Mouse (Mus musculus) layer of hippocampus, postnatal 14 days (tissue): Measurements from ENCODE around the gene Card6. TPM values are rescaled to one million over a fixed set of nuclear protein-coding genes. Genes with fewer than 3 reads are reported as not detected.

ENCODE experiments used
- DNase-seq, 2 experiments: peaks; one replicate each; pipeline ENCODE4 v3.0.0; 2021 to 2022; ENCODE audit warnings: low spot score in 2 of 2, mixed read lengths in 1 of 2
- total RNA-seq, 2 experiments: library from RNA; stranded (reverse); gene quantifications; 2 replicates each; pipeline ENCODE4 v1.2.3; 2021

The Card6 gene
- total RNA-seq, 2 experiments from 2014 or later = 2.0 to 3.7 TPM

GRCm38 (mm10) chr15:5090131-5090530, 18.2 kb downstream of the Card6 start:
- no peak for DNase-seq

- no peak for DNase-seq
These were observed 19.3 kb downstream of the Card6 start for GRCm38 (mm10) chr15:5088850-5089608.

GRCm38 (mm10) chr15:5086162-5086561, 22.2 kb downstream of the Card6 start:
- DNase-seq = peak in 1 of 2 experiments; percentile 51

- DNase-seq = peak in 1 of 2 experiments; percentile 23
These were observed 27.1 kb downstream of the Card6 start for GRCm38 (mm10) chr15:5081235-5081634.

GRCm38 (mm10) chr15:5068801-5069518, 39.4 kb downstream of the Card6 start:
- DNase-seq = peak; percentile 36 to 56

GRCm38 (mm10) chr15:5063635-5064034, 44.7 kb downstream of the Card6 start, which contains the start of gene C7:
TSS of gene C7 (minus strand) at chr15:5063740.
- no peak for DNase-seq

Other genes starting within 250 kb of the Card6 start
- not detected for gene Mroh2b, start 209.8 kb downstream of the Card6 start, total RNA-seq
- under 1 TPM; 0.14 to 0.28 TPM for gene C7, start 44.8 kb downstream of the Card6 start, total RNA-seq
- gene Rpl37, start 8.1 kb upstream of the Card6 start, total RNA-seq = 100 to 1,000 TPM; 210 to 230 TPM
- gene Prkaa1, start 35.3 kb upstream of the Card6 start, total RNA-seq = 10 to 100 TPM; 19.2 to 20.8 TPM
- 10 to 100 TPM; 53.2 to 64.4 TPM for gene Ttc33, start 77.0 kb upstream of the Card6 start, total RNA-seq
- 1 to 10 TPM in 1 of 2 experiments, under 1 TPM in 1; 0.74 to 1.1 TPM for gene Ptger4, start 135.6 kb upstream of the Card6 start, total RNA-seq